Mouse (Mus musculus) retina, adult 2 months (tissue): ENCODE results near the gene Fastkd1.
A peak's percentile ranks its signal among the peaks of the same experiment; 100 is the strongest.
"Not testable (repeated sequence)": the region's sequence is repeated elsewhere in the genome, so short reads cannot be mapped to it uniquely, and the experiment has no call there.

ENCODE experiments used
- DNase-seq: peaks from one replicate; pipeline ENCODE4 v3.0.0-alpha.2; 2012; ENCODE audit warnings: low read depth, low spot score

The Fastkd1 gene

GRCm38 (mm10) chr2:69712981-69713625 is at the start of gene Fastkd1:
TSS of gene Fastkd1 (minus strand) at chr2:69713516.
- peak; percentile 69 for DNase-seq

GRCm38 (mm10) chr2:69760980-69761379 is 47.7 kb upstream of the Fastkd1 start:
- no peak for DNase-seq

GRCm38 (mm10) chr2:69745091-69745490 is 31.8 kb upstream of the Fastkd1 start:
- DNase-seq: no peak

- DNase-seq: no peak
These were observed 10.2 kb upstream of the Fastkd1 start for GRCm38 (mm10) chr2:69723519-69723825.

- DNase-seq: peak; percentile 92
These were observed 9.6 kb upstream of the Fastkd1 start for GRCm38 (mm10) chr2:69722650-69723518.

- DNase-seq: no peak
These were observed 8.9 kb upstream of the Fastkd1 start, which contains the start of gene Ppig for GRCm38 (mm10) chr2:69722273-69722649. TSS of gene Ppig (plus strand) at chr2:69722545.

GRCm38 (mm10) chr2:69719121-69719520 is 5.8 kb upstream of the Fastkd1 start:
- no peak for DNase-seq

GRCm38 (mm10) chr2:69716483-69716882 is 3.2 kb upstream of the Fastkd1 start:
- no peak for DNase-seq

GRCm38 (mm10) chr2:69714126-69714525 is 810 bp upstream of the Fastkd1 start:
- no peak for DNase-seq

- DNase-seq: no peak
These were observed 304 bp upstream of the Fastkd1 start for GRCm38 (mm10) chr2:69713626-69714014.

GRCm38 (mm10) chr2:69712171-69712570 is 1.1 kb downstream of the Fastkd1 start:
- DNase-seq: no peak

GRCm38 (mm10) chr2:69700446-69700845 is 12.9 kb downstream of the Fastkd1 start:
- DNase-seq: no peak

- no peak for DNase-seq
These were observed 19.8 kb downstream of the Fastkd1 start for GRCm38 (mm10) chr2:69693501-69693900.

- DNase-seq: no peak
These were observed 22.5 kb downstream of the Fastkd1 start for GRCm38 (mm10) chr2:69690843-69691242.

- DNase-seq: no peak
These were observed 23.1 kb downstream of the Fastkd1 start for GRCm38 (mm10) chr2:69690214-69690613.

GRCm38 (mm10) chr2:69684488-69684887 is 28.8 kb downstream of the Fastkd1 start:
- no peak for DNase-seq

- DNase-seq: no peak
These were observed 30.1 kb downstream of the Fastkd1 start for GRCm38 (mm10) chr2:69683036-69683805.

- DNase-seq: no peak
These were observed 31.4 kb downstream of the Fastkd1 start for GRCm38 (mm10) chr2:69681931-69682330.

GRCm38 (mm10) chr2:69679990-69680389 is 33.3 kb downstream of the Fastkd1 start:
- no peak for DNase-seq

GRCm38 (mm10) chr2:69677215-69677614 is 36.1 kb downstream of the Fastkd1 start:
- DNase-seq: not testable (repeated sequence)

- DNase-seq: no peak
These were observed 36.6 kb downstream of the Fastkd1 start for GRCm38 (mm10) chr2:69676713-69677112.

- no peak for DNase-seq
These were observed 38.0 kb downstream of the Fastkd1 start for GRCm38 (mm10) chr2:69675266-69675665.
